Mouse (Mus musculus) mature B cell (primary cell): ENCODE data around the gene Ppp1r16b.

Experiments used
- in situ Hi-C: fragments of 300-500 bp; cut with MboI; formaldehyde crosslinking; loops from 2 replicates; pipeline ENCODE4 v1.14.3; 2019

Ppp1r16b gene

GRCm38 (mm10) chr2:158689640-158690039 is 24.4 kb downstream of the Ppp1r16b start:
- in situ Hi-C loops: no loop called here

- in situ Hi-C loops: no loop called here
These were observed 24.9 kb downstream of the Ppp1r16b start for GRCm38 (mm10) chr2:158690116-158690515.

- in situ Hi-C loops: no loop called here
These were observed 27.0 kb downstream of the Ppp1r16b start for GRCm38 (mm10) chr2:158692191-158692590.

- in situ Hi-C loops: no loop called here
These were observed 30.6 kb downstream of the Ppp1r16b start for GRCm38 (mm10) chr2:158695811-158696210.

GRCm38 (mm10) chr2:158696451-158696850 is 31.3 kb downstream of the Ppp1r16b start:
- in situ Hi-C loops: no loop called here

GRCm38 (mm10) chr2:158699908-158700307 is 34.7 kb downstream of the Ppp1r16b start:
- in situ Hi-C loops: no loop called here

GRCm38 (mm10) chr2:158700535-158701256 is 35.5 kb downstream of the Ppp1r16b start:
- in situ Hi-C loops: no loop called here

- in situ Hi-C loops: no loop called here
These were observed 36.3 kb downstream of the Ppp1r16b start for GRCm38 (mm10) chr2:158701505-158701904.

GRCm38 (mm10) chr2:158702176-158702575 is 37.0 kb downstream of the Ppp1r16b start:
- in situ Hi-C loops: no loop called here

- in situ Hi-C loops: no loop called here
These were observed 39.5 kb downstream of the Ppp1r16b start for GRCm38 (mm10) chr2:158704720-158705119.

- in situ Hi-C loops: no loop called here
These were observed 40.3 kb downstream of the Ppp1r16b start for GRCm38 (mm10) chr2:158705529-158705928.

GRCm38 (mm10) chr2:158706704-158707408 is 41.7 kb downstream of the Ppp1r16b start:
- in situ Hi-C loops: no loop called here

GRCm38 (mm10) chr2:158708121-158708520 is 42.9 kb downstream of the Ppp1r16b start:
- in situ Hi-C loops: no loop called here

- in situ Hi-C loops: no loop called here
These were observed 46.9 kb downstream of the Ppp1r16b start for GRCm38 (mm10) chr2:158711929-158712751.

GRCm38 (mm10) chr2:158714826-158715225 is 49.6 kb downstream of the Ppp1r16b start:
- in situ Hi-C loops: no loop called here

GRCm38 (mm10) chr2:158716066-158716465 is 50.9 kb downstream of the Ppp1r16b start:
- in situ Hi-C loops: no loop called here

- in situ Hi-C loops: no loop called here
These were observed 52.6 kb downstream of the Ppp1r16b start for GRCm38 (mm10) chr2:158717551-158718418.

GRCm38 (mm10) chr2:158718816-158719549 is 53.8 kb downstream of the Ppp1r16b start:
- in situ Hi-C loops: no loop called here

GRCm38 (mm10) chr2:158720715-158721370 is 55.6 kb downstream of the Ppp1r16b start:
- in situ Hi-C loops: no loop called here

- in situ Hi-C loops: no loop called here
These were observed 56.3 kb downstream of the Ppp1r16b start for GRCm38 (mm10) chr2:158721481-158721880.
